Mouse (Mus musculus) ES-Bruce4 (cell line): ENCODE results near the gene Adk.

ENCODE experiments used
- CTCF ChIP-seq: IDR thresholded peaks from one replicate; pipeline ENCODE4 v1.8.1; 2011; ENCODE audit warnings: low read depth, low read length
- EP300 ChIP-seq: IDR thresholded peaks from 2 replicates; pipeline ENCODE4 v1.6.1; 2011; ENCODE audit warnings: low read depth, low read length; ENCODE audit not compliant: insufficient read depth
- POLR2A ChIP-seq: IDR thresholded peaks from one replicate; pipeline ENCODE4 v1.8.1; 2011; ENCODE audit warnings: low read length; ENCODE audit not compliant: insufficient read depth

GRCm38 (mm10) chr14:21223971-21224635, 171.7 kb downstream of the Adk start:
- no peak for TF ChIP-seq CTCF
- TF ChIP-seq POLR2A = no peak
- no peak for TF ChIP-seq EP300
